Mouse (Mus musculus) myocyte (in vitro differentiated cells): ENCODE results near the gene Chst5. TPM values are rescaled to one million over a fixed set of nuclear protein-coding genes. Genes with fewer than 3 reads are reported as not detected.

ENCODE experiments used
- H3K27me3 ChIP-seq: one replicate; pipeline ENCODE4 v1.6.1; 2011; ENCODE audit not compliant: control insufficient read depth, insufficient read depth, insufficient read length
- H3K36me3 ChIP-seq: one replicate; pipeline ENCODE4 v1.6.1; 2011; ENCODE audit not compliant: control insufficient read depth, insufficient read depth
- H3K4me2 ChIP-seq: one replicate; pipeline ENCODE4 v1.6.1; 2011; ENCODE audit warnings: low read depth, control low read depth
- H3K4me3 ChIP-seq: one replicate; pipeline ENCODE4 v1.5.1; 2011; ENCODE audit warnings: mild to moderate bottlenecking, control low read depth, moderate library complexity
- H3K79me2 ChIP-seq: one replicate; pipeline ENCODE4 v1.6.1; 2011; ENCODE audit not compliant: control insufficient read depth, insufficient read depth
- H3ac ChIP-seq: one replicate; pipeline ENCODE4 v1.6.1; 2011; ENCODE audit not compliant: control insufficient read depth, insufficient read length
- CEBPB ChIP-seq: IDR thresholded peaks from 2 replicates; pipeline ENCODE4 v1.6.1; 2011; ENCODE audit warnings: mild to moderate bottlenecking, moderate library complexity; ENCODE audit not compliant: poor library complexity, insufficient read depth, severe bottlenecking
- E2F4 ChIP-seq: IDR thresholded peaks from one replicate; pipeline ENCODE4 v1.6.1; 2011; ENCODE audit warnings: mild to moderate bottlenecking, control low read depth, moderate library complexity; ENCODE audit not compliant: insufficient read depth
- MAX ChIP-seq: IDR thresholded peaks from one replicate; pipeline ENCODE4 v1.6.1; 2011; ENCODE audit warnings: low read depth, mild to moderate bottlenecking, control low read depth
- MYOD1 ChIP-seq, 3 experiments: IDR thresholded peaks; one replicate each; pipeline ENCODE4 v1.6.1; 2011; ENCODE audit warnings: control low read depth in 2 of 3, low read depth in 2 of 3, mild to moderate bottlenecking in 2 of 3, moderate library complexity in 1 of 3; ENCODE audit not compliant: insufficient read length in 2 of 3, control insufficient read depth in 1 of 3
- MYOG ChIP-seq, 3 experiments: IDR thresholded peaks; one replicate each; pipeline ENCODE4 v1.6.1; 2011; ENCODE audit warnings: control low read depth in 2 of 3, low read depth in 2 of 3, mild to moderate bottlenecking in 2 of 3; ENCODE audit not compliant: insufficient read length in 2 of 3, control insufficient read depth in 1 of 3, insufficient read depth in 1 of 3
- POLR2A ChIP-seq: IDR thresholded peaks from one replicate; pipeline ENCODE4 v1.6.1; 2011; ENCODE audit warnings: low read depth, mild to moderate bottlenecking, control low read depth, moderate library complexity; ENCODE audit not compliant: insufficient read length
- POLR2AphosphoS2 ChIP-seq: IDR thresholded peaks from one replicate; pipeline ENCODE4 v1.6.1; 2011; ENCODE audit warnings: low read depth, control low read depth; ENCODE audit not compliant: insufficient read length
- REST ChIP-seq: IDR thresholded peaks from one replicate; pipeline ENCODE4 v1.6.1; 2011; ENCODE audit warnings: mild to moderate bottlenecking, control low read depth, moderate library complexity; ENCODE audit not compliant: insufficient read depth, insufficient read length
- SRF ChIP-seq: IDR thresholded peaks from one replicate; pipeline ENCODE4 v1.6.1; 2011; ENCODE audit warnings: low read depth; ENCODE audit not compliant: control insufficient read depth, insufficient read length
- TCF12 ChIP-seq: IDR thresholded peaks from one replicate; pipeline ENCODE4 v1.6.1; 2011; ENCODE audit warnings: mild to moderate bottlenecking, control low read depth; ENCODE audit not compliant: poor library complexity, insufficient read depth, severe bottlenecking
- TCF3 ChIP-seq: IDR thresholded peaks from one replicate; pipeline ENCODE4 v1.6.1; 2011; ENCODE audit warnings: low read depth, control low read depth; ENCODE audit not compliant: insufficient read length
- USF1 ChIP-seq: IDR thresholded peaks from one replicate; pipeline ENCODE4 v1.6.1; 2011; ENCODE audit warnings: low read depth, mild to moderate bottlenecking, control low read depth, moderate library complexity
- polyA plus RNA-seq: library from polyadenylated mRNA; unstranded; fragments of >200 nt; fragmentation: generic; extraction: Trizol; gene quantifications from one replicate; pipeline ENCODE4 v1.2.1, GENCODE M21; 2012; ENCODE audit warnings: missing spikeins

Gene Chst5
- polyA plus RNA-seq: 0.14 TPM

DNA sequence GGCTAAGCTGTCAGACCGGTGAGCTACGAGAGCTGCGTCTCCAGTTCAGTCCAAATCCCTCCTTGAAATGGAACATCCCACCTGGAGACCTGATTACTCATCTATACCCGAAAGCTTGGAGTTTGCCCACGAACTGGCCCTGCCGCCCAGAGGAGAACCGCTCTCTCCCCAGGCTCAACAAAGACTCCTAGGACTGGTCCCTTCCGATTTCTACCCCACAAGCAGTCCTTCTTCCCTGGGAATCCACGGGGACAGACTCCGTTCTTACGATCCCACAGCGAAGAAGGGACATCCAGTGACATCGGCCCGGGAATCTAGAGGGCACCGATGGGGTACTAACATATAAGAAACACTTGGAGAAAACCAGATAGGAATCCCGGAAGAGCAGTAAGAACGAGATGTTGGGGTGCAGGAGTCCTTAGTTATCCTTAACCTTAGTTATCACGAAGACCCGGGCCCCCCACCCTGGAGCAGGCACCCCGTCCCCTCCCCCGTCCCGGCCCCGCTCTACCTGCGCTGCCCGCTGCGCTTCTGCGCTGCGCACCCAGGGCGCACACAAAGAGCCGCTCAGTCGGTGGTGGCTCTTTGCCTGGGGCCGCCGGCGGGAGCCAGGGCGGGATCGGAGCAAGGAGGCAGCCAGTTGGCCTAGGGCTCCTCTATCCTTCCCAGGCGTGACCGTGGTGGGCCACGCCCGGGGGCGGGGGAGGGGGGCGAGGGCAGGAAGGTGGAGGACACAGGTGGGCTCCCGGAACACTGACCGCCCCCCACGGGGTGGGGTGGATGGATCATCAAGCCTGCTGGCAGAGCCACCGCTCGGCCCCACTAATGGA lies at the start of gene Chst5:
TSS of gene Chst5 (minus strand) at position 827 of the 830 bp plus-strand sequence.
- Histone ChIP-seq H3K27me3 (no peaks in the 10 kb centered on the region), H3K79me2 (no peaks in the 10 kb centered on the region), H3ac (no peak within 1 kb of the TSS), H3K4me2 (no peak within 1 kb of the TSS), H3K36me3 (no peaks in the 10 kb centered on the region), H3K4me3 (no peak within 1 kb of the TSS)
- TF ChIP-seq POLR2AphosphoS2 (no peak), REST (no peak), MYOD1 (IDR thresholded peaks at IDR 0.05; ENCODE audit: control insufficient read depth in 1 of 3, insufficient read length in 2 of 3, low read depth in 2 of 3) (no peak), E2F4 (no peak), MYOG (IDR thresholded peaks at IDR 0.05; ENCODE audit: control insufficient read depth in 1 of 3, insufficient read depth in 1 of 3, insufficient read length in 2 of 3, low read depth in 2 of 3) (no peak), TCF12 (no peak)

DNA sequence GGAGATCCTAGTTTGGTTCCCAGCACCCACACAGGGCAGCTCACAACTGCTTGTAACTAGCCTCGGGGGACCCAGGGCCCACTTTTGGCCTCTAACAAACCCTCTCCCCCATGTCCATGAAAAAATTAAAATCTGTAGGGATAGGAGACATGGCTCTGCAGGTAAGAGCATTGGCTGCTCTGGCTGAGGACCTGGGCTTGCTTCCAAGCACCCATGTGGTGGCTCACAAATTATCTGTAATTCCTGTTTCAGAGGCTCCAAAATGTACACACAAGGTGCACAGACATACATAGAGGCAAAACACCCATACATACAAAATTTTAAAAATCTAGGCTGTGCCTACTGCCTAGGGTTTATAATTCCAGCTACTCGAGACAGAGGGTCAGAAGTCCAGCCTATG lies 47.0 kb upstream of the Chst5 start:
- Histone ChIP-seq H3ac (no peak overlapping the region), H3K79me2 (no peaks in the 10 kb centered on the region), H3K4me3 (no peak overlapping the region), H3K27me3 (no peaks in the 10 kb centered on the region), H3K4me2 (no peak overlapping the region), H3K36me3 (peaks cover 23% of the 10 kb centered on the region)
- TF ChIP-seq CEBPB: no peak
- no peak for TF ChIP-seq TCF3
- TF ChIP-seq POLR2A: no peak
- TF ChIP-seq TCF12: no peak
- TF ChIP-seq E2F4: no peak

GRCm38 (mm10) chr8:111955879-111956278 lies 45.6 kb upstream of the Chst5 start:
- no peak overlapping the region for H3K4me3 ChIP-seq
- peaks cover 28% of the 10 kb centered on the region for H3K36me3 ChIP-seq
- no peaks in the 10 kb centered on the region for H3K79me2 ChIP-seq
- no peak overlapping the region for H3ac ChIP-seq
- TF ChIP-seq TCF3 (no peak), E2F4 (no peak), POLR2AphosphoS2 (no peak), USF1 (no peak), SRF (no peak), REST (no peak), MAX (no peak), TCF12 (no peak), MYOG (IDR thresholded peaks at IDR 0.05; ENCODE audit: control insufficient read depth in 1 of 3, insufficient read depth in 1 of 3, insufficient read length in 2 of 3, low read depth in 2 of 3) (no peak), MYOD1 (IDR thresholded peaks at IDR 0.05; ENCODE audit: control insufficient read depth in 1 of 3, insufficient read length in 2 of 3, low read depth in 2 of 3) (no peak), CEBPB (no peak), POLR2A (no peak)
- H3K27me3 ChIP-seq: no peaks in the 10 kb centered on the region
- H3K4me2 ChIP-seq: no peak overlapping the region

DNA sequence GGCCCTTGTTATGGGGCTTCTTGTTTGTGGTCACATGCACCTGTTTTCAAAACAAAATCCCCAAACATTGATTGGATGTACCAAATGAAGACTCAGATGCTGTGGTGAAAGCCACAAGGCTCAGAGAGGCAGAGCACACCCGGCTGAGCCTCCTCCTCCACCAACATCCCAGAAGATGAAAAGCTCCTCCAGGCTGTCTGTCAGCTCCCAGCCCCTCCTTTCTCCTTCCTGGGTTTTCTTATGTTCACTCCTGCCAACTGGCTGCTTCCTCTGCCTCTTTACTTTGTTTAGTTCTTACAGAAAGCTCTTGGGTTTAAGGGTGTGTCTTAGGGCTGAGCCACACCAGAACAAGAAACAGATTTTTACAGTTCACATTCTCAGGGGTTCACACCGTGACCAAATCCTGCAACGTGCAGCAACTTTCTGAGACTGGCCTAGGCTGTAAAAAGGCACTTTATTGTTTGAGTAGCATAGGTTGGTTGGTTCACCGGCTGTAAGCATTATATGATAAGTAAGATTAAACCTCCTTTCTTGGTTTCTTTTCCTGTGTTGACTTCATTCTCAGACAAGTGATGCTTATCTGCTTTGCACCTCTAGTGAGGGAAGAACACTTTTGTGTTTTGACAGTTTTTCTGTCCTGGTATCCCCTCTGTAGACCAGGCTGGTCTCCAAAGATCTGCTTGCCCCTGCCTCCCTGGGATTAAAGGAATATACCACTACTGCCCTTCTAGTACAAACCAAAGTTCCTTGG lies 44.8 kb upstream of the Chst5 start:
- no peak overlapping the region for H3ac ChIP-seq
- no peak for TF ChIP-seq MYOD1 (IDR thresholded peaks at IDR 0.05; ENCODE audit: control insufficient read depth in 1 of 3, insufficient read length in 2 of 3, low read depth in 2 of 3)
- no peak for TF ChIP-seq TCF3
- no peak for TF ChIP-seq POLR2A
- TF ChIP-seq MAX: no peak
- TF ChIP-seq CEBPB: no peak
- no peak for TF ChIP-seq E2F4
- no peak for TF ChIP-seq POLR2AphosphoS2
- no peak for TF ChIP-seq USF1
- no peak for TF ChIP-seq MYOG (IDR thresholded peaks at IDR 0.05; ENCODE audit: control insufficient read depth in 1 of 3, insufficient read depth in 1 of 3, insufficient read length in 2 of 3, low read depth in 2 of 3)
- TF ChIP-seq TCF12: no peak
- no peak for TF ChIP-seq SRF
- no peak for TF ChIP-seq REST
- peaks cover 28% of the 10 kb centered on the region for H3K36me3 ChIP-seq
- H3K27me3 ChIP-seq: no peaks in the 10 kb centered on the region
- no peak overlapping the region for H3K4me3 ChIP-seq
- H3K79me2 ChIP-seq: no peaks in the 10 kb centered on the region
- no peak overlapping the region for H3K4me2 ChIP-seq
